Mouse (Mus musculus) heart, adult 2 months (tissue): ENCODE measurements around the gene Itgb7.

ENCODE experiments used
- CTCF ChIP-seq: fragments of 200-600 bp; IDR thresholded peaks from 2 replicates; pipeline ENCODE4 v1.8.1; 2022; ENCODE audit warnings: antibody characterized with exemption, mild to moderate bottlenecking, moderate library complexity
- EP300 ChIP-seq: fragments of 200-500 bp; IDR thresholded peaks from 2 replicates; pipeline ENCODE4 v1.6.1; 2011; ENCODE audit warnings: low read depth, low read length, control low read depth; ENCODE audit not compliant: insufficient read depth

GRCm38 (mm10) chr15:102239851-102240250 lies 8.1 kb upstream of the Itgb7 start:
- TF ChIP-seq CTCF (no peak), EP300 (no peak)
